Comparison of ENCODE assay signal across 8 mouse cellular contexts in genomic region chr7:132930055-132930454, GRCm38 (mm10). TPM values are rescaled to one million over a fixed set of nuclear protein-coding genes. Genes with fewer than 3 reads are reported as not detected.
A peak's percentile ranks its signal among the peaks of the same experiment; 100 is the strongest.
DNase-seq lines count a peak whose midpoint lies in the region; ATAC-seq and TF ChIP-seq lines count a peak whose summit lies in the region.

No protein-coding gene starts in this region.

- peaks cover 38% of the 10 kb centered on the region for H3K79me2 ChIP-seq in C2C12 (ENCODE audit: control insufficient read depth, insufficient read depth)

- H3K9ac ChIP-seq in limb, embryonic 14.5 days (ENCODE audit: low read depth, low read length, severe bottlenecking) = peak overlapping the region; percentile 95
- peak overlapping the region; percentile 96 for H3K9ac ChIP-seq in stomach, postnatal 0 days (ENCODE audit: low read length)

- intact Hi-C loops in gastrocnemius, adult 2 months (cut with DNase I) = loop anchor here (2.0 kb wide), 1 partner anchor 67 kb away; no protein-coding TSS in a partner anchor
- intact Hi-C loops in left cerebral cortex, postnatal 4 days (cut with DNase I) = no loop called here

- no peaks in the 10 kb centered on the region for H3K9me3 ChIP-seq in forebrain, embryonic 10.5 days
- H3K9me3 ChIP-seq in limb, embryonic 14.5 days (ENCODE audit: control insufficient read depth, low read length) = no peaks in the 10 kb centered on the region
- no peaks in the 10 kb centered on the region for H3K9me3 ChIP-seq in stomach, postnatal 0 days (ENCODE audit: control insufficient read depth, low read length)

- peaks cover 32% of the 10 kb centered on the region for H3K79me3 ChIP-seq in C2C12 (ENCODE audit: low read depth)

- H3ac ChIP-seq in C2C12 (ENCODE audit: control insufficient read depth, insufficient read length, low read depth) = peak overlapping the region; percentile 34

- peak overlapping the region; percentile 95 for H3K4me3 ChIP-seq in gastrocnemius, adult 2 months
- peak overlapping the region; percentile 49 for H3K4me3 ChIP-seq in C2C12 (ENCODE audit: insufficient read depth, poor library complexity, severe bottlenecking)
- H3K4me3 ChIP-seq in forebrain, embryonic 10.5 days = peak overlapping the region; percentile 97
- peak overlapping the region; percentile 88 for H3K4me3 ChIP-seq in limb, embryonic 14.5 days (replicated peaks; ENCODE audit: low read length)
- H3K4me3 ChIP-seq in stomach, postnatal 0 days (ENCODE audit: low read depth, low read length) = peak overlapping the region; percentile 98

- ATAC-seq in limb, embryonic 14.5 days (ENCODE audit: low FRiP score, low read depth) = no peak
- ATAC-seq in stomach, postnatal 0 days (ENCODE audit: low FRiP score, low TSS enrichment) = no peak

- H3K4me1 ChIP-seq in forebrain, embryonic 10.5 days = peaks cover 20% of the 10 kb centered on the region
- H3K4me1 ChIP-seq in limb, embryonic 14.5 days (ENCODE audit: control insufficient read depth, insufficient read depth, low read length) = peaks cover 12% of the 10 kb centered on the region
- H3K4me1 ChIP-seq in stomach, postnatal 0 days (replicated peaks; ENCODE audit: control insufficient read depth, insufficient read depth) = no peaks in the 10 kb centered on the region

- no peaks in the 10 kb centered on the region for H3K36me3 ChIP-seq in C2C12 (ENCODE audit: control insufficient read depth, insufficient read depth)
- no peaks in the 10 kb centered on the region for H3K36me3 ChIP-seq in forebrain, embryonic 10.5 days (replicated peaks)
- H3K36me3 ChIP-seq in limb, embryonic 14.5 days (ENCODE audit: control insufficient read depth, insufficient read depth, low read length) = no peaks in the 10 kb centered on the region
- H3K36me3 ChIP-seq in stomach, postnatal 0 days (ENCODE audit: control insufficient read depth, insufficient read depth, low read length) = no peaks in the 10 kb centered on the region

- peak overlapping the region; percentile 63 for H3K4me2 ChIP-seq in limb, embryonic 14.5 days (replicated peaks; ENCODE audit: low read depth, low read length, severe bottlenecking)
- H3K4me2 ChIP-seq in stomach, postnatal 0 days (replicated peaks; ENCODE audit: low read depth) = peak overlapping the region; percentile 71

- peak overlapping the region; percentile 99 for H3K27ac ChIP-seq in gastrocnemius, adult 2 months
- peak overlapping the region; percentile 96; the same call in 1 of the 2 replicates for H3K27ac ChIP-seq in forebrain, embryonic 10.5 days
- no peak overlapping the region for H3K27ac ChIP-seq in limb, embryonic 14.5 days (replicated peaks; ENCODE audit: low read depth, low read length)
- H3K27ac ChIP-seq in stomach, postnatal 0 days (replicated peaks) = peak overlapping the region; percentile 99; the same call in 1 of the 2 replicates

- peak; percentile 44 for TF ChIP-seq CTCF in gastrocnemius, adult 2 months (IDR thresholded peaks at IDR 0.05)
- TF ChIP-seq CTCF in C2C12 (IDR thresholded peaks at IDR 0.05; ENCODE audit: control insufficient read depth, insufficient read depth, insufficient read length) = no peak
- peak; percentile 52 for TF ChIP-seq CTCF in stomach, postnatal 0 days (IDR thresholded peaks at IDR 0.05; ENCODE audit: low read depth)

- no peak for TF ChIP-seq POLR2A in limb, embryonic 14.5 days (IDR thresholded peaks at IDR 0.05; ENCODE audit: borderline replicate concordance, extremely low read depth, insufficient read depth, insufficient read length)

- 89% methylated on average over 5 of the region's 5 CpGs for WGBS in forebrain, embryonic 10.5 days
- 89% methylated on average over 5 of the region's 5 CpGs for WGBS in limb, embryonic 14.5 days
- 80% methylated on average over 5 of the region's 5 CpGs for WGBS in stomach, postnatal 0 days

- no peaks in the 10 kb centered on the region for H3K27me3 ChIP-seq in C2C12 (ENCODE audit: control insufficient read depth, insufficient read depth, insufficient read length)
- no peaks in the 10 kb centered on the region for H3K27me3 ChIP-seq in forebrain, embryonic 10.5 days (ENCODE audit: poor library complexity, severe bottlenecking)
- no peaks in the 10 kb centered on the region for H3K27me3 ChIP-seq in limb, embryonic 14.5 days (ENCODE audit: control insufficient read depth, insufficient read depth, low read length)
- no peaks in the 10 kb centered on the region for H3K27me3 ChIP-seq in stomach, postnatal 0 days (ENCODE audit: control insufficient read depth, insufficient read depth, low read length)

- DNase-seq in gastrocnemius, adult 2 months = peak; percentile 23
- DNase-seq in gastrocnemius, postnatal 25 days = no peak
- DNase-seq in forebrain, embryonic 10.5 days (ENCODE audit: extremely low spot score, low spot score) = no peak
- no peak for DNase-seq in limb, embryonic 14.5 days (ENCODE audit: low spot score)
- DNase-seq in stomach, postnatal 0 days (ENCODE audit: low spot score) = no peak
- no peak for DNase-seq in left cerebral cortex, postnatal 4 days
- DNase-seq in urinary bladder, postnatal 36 days (ENCODE audit: low spot score in 2 of 2) = no peak

- no peak for TF ChIP-seq EP300 in stomach, postnatal 0 days (optimal IDR thresholded peaks at IDR 0.05)

TF ChIP-seq in C2C12, 6 proteins besides CTCF, POLR2A, EP300 and RAD21:
- TF ChIP-seq MYOG (IDR thresholded peaks at IDR 0.05; ENCODE audit: control insufficient read depth, extremely low read depth, insufficient read length) (no peak), USF1 (IDR thresholded peaks at IDR 0.05; ENCODE audit: low read depth) (no peak), CEBPB (IDR thresholded peaks at IDR 0.05; ENCODE audit: low read depth) (no peak), MAX (IDR thresholded peaks at IDR 0.05) (no peak), MYOD1 (IDR thresholded peaks at IDR 0.05; ENCODE audit: control insufficient read depth, insufficient read length, low read depth) (no peak), FOSL1 (IDR thresholded peaks at IDR 0.05; ENCODE audit: insufficient read depth, low read length, poor library complexity, severe bottlenecking) (no peak)

RNA-seq across cellular contexts. Expression of gene Zranb1, which starts 0.9 kb away (rescaled TPM):
- total RNA-seq in gastrocnemius, adult 2 months (2021) = 10 to 100 TPM; 47.0 to 54.5 TPM
- total RNA-seq in gastrocnemius, postnatal 25 days (2021) = 10 to 100 TPM; 36.9 to 40.6 TPM
- 5.4 TPM for polyA plus RNA-seq in C2C12 (2012; fragmentation: generic; extraction: Trizol)
- 8.8 and 9.9 TPM in 2 replicates for polyA plus RNA-seq in forebrain, embryonic 10.5 days (2016; fragmentation: Nextera tagmentation; extraction: Ambion mirVana)
- polyA plus RNA-seq in limb, embryonic 14.5 days (2012; rRNA removed) = 17.4 and 18.1 TPM in 2 replicates
- 18.1 and 22.4 TPM in 2 replicates for polyA plus RNA-seq in limb, embryonic 14.5 days (2014; fragmentation: Nextera tagmentation; extraction: Ambion mirVana)
- 16.9 and 17.9 TPM in 2 replicates for polyA plus RNA-seq in stomach, postnatal 0 days (2015; fragmentation: Nextera tagmentation; extraction: Ambion mirVana)
- 10 to 100 TPM; 55.0 to 58.3 TPM for total RNA-seq in left cerebral cortex, postnatal 4 days (2021)
